Mouse (Mus musculus): ENCODE measurements around the gene Sos1.

Gene Sos1

DNA sequence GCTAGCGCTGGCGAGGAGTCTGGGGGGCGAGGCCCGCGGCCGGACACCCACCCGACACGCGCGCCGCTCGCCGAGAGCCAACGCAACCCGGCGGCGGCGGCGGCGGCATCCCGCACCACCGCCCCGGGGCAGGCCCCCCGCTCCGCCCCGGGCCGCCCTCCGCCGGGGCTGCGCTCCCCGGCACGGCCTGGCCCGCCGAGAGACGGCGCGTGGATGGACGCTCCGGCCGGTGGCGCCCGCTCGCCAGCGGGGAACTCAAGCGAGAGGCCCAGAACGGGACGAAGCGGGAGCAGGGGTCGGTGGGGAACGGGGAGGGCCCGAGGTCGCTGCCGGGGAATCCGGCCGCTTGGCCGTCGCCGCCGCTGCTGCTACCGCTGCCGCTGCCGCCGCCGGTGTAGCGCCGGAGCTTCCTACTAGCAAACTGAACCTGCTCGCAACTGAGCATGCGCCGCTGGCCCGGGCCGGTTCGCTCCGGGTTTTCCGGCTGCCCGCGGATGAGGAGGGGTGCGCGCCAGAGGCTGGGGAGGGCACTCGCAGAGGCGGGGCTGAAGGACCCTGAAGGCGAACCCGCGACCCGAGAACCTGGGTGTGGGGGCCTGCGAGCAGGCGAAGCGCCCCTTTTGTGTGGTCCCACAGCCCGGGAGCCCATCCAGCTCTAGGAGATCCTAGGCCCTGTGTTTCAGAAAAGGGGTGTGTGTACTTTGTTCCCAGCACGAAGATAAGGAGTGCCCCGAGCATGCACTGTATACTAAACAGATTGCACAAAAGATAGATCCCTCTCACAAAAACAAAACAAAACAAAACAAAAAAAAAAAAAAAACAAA, at the start of gene Sos1:
Gene Sos1 (minus strand): TSS at position 423 of the 824 bp plus-strand sequence.
- in situ Hi-C loops (cut with MboI; ENCODE audit: low sequenced_read_pairs) = loop anchor here (5.0 kb wide), 1 partner anchor 77 kb away; no protein-coding TSS in a partner anchor

DNA sequence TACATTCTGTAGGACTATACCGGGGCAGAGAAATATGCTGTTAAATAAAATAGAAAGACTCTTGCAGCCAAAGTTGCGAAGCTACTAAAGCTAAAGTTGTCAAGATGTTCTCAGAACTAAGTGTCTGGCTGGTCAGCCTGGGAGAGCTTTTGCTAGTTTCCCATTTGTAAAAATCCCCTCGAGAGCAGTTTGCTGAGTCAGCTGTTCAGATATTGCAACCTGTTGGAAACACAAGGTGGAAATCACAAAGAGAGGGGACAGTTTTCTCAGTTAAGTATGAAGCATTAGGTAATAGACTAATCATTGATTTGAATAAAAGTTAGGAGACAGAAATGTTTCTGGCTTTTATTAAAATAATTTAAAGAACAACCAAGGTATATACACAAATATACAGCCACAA, 43.0 kb upstream of the Sos1 start:
- in situ Hi-C loops (cut with MboI; ENCODE audit: low sequenced_read_pairs) = no loop called here

DNA sequence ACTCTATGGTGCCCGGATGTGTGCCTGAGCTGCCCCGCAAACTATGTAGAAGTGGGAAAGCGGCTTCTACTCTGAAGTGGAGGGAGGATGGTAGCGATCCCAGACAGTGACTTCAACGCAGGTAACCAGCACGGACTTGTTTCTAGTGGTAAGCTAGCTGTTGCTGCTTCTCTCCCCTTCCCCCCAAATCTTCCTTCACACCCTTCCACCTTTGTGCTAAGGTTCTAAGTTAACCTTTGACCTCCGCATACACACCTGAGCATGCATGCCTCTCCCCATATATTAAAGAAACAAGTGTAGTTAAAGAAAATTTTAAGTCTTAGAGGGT, 41.9 kb upstream of the Sos1 start:
- in situ Hi-C loops (cut with MboI; ENCODE audit: low sequenced_read_pairs) = no loop called here

DNA sequence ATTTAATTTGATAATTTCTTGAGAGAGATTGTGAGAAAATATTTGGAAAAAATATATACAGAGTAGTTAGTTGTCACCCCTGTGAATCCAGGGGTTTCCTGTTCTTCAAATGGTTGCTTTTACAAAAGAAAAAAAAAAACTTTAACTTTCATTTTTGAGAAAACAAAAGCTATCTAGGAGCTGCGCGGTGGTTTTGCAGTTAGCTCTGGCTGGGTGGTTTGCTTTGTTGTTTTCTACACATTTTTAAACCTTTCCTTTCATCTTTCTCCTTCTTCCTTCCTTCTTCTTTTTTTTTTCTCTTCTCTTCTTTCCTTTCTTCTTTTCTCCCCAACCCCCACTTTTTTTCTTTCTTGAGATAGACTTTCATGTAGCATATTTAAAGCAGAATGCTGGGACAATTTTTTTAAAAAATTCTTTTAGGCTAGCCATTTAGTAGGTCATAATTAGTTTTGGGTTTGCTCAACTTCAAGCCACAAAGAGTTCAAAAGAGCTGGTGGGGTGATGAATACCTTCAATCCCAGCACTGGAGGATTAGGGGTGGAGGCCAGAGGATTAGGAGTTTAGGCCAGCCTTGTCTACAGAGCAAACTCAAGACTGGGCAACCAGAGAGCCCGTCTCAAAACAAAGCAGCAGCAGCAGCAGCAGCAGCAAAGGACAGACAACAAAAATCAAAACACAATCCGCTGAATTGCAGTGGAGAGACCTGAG, 41.4 kb upstream of the Sos1 start:
- in situ Hi-C loops (cut with MboI; ENCODE audit: low sequenced_read_pairs) = no loop called here

DNA sequence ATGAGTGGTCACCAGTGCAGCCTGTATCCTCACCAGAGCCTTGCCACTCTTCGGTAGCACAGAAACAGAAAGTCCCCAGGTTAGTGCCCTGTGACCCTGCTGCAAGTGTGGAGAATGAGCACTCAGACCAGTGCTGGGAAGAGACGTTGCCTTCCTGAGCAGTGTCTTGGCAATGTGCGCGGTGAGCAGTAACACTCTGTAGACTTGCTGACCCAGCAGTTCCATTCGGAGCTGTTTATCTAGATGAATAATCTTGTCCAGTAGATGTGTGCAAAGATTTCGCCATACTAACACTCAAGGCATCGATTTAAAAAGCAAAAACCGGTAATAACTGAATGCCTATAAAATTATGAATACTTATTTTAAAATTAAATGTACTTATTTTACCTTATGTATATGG, 40.3 kb upstream of the Sos1 start:
- in situ Hi-C loops (cut with MboI; ENCODE audit: low sequenced_read_pairs) = no loop called here

DNA sequence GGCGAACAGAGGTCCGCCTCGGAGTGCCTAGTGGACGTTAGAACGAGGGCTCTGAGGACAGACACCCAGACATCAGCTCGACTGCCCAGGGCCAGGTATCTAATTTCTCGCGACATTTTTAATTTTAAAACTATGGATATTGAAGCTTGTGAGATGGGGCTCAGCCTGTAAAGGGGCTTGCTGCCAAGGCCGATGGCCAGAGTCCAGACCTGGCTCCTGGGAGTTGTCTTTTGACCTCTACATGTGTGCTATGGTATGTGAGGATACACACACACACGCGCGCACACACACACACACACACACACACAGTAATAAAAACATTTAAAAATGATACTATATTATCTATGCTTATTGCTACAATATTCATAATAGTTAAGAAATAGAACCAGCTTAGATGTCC, 38.6 kb upstream of the Sos1 start:
- in situ Hi-C loops (cut with MboI; ENCODE audit: low sequenced_read_pairs) = no loop called here

DNA sequence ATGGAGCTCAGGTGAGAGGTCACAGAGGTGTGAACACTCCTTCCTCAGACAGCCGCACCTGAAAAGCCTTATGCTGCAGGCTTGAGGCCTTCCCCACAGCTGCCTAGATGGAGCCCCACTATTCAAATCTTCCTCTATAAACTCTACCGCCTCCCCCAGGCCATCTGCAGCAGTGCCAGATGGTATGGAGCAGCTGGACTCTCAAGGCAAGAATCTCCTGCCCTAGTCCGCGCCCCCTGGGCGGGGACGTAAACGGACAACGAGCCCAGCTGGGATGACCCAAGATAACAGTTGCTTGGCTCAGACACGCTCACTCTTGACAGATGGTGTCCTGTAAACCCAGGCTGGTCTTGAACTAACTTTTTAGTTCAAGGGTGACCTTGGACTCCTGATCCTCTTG, 37.0 kb upstream of the Sos1 start:
- in situ Hi-C loops (cut with MboI; ENCODE audit: low sequenced_read_pairs) = no loop called here

DNA sequence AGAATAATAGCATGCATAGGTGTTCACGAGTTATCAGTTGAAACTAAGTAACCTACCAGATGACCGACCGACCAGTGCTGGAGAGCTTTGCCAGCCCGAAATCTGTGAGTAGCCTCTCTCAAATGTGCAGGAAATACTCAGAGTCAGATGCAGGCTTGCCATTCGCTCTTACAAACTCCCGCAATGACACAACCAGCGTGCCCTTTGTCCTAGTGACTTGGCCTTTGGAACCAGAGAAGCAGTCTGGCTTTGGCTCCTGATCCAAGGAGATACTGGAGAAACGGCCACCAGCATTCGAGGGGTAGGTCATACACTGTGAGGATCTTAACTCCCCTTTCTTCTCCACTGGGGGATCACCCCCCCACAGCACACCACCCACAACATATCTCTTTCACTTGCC, 35.7 kb upstream of the Sos1 start:
- in situ Hi-C loops (cut with MboI; ENCODE audit: low sequenced_read_pairs) = no loop called here

DNA sequence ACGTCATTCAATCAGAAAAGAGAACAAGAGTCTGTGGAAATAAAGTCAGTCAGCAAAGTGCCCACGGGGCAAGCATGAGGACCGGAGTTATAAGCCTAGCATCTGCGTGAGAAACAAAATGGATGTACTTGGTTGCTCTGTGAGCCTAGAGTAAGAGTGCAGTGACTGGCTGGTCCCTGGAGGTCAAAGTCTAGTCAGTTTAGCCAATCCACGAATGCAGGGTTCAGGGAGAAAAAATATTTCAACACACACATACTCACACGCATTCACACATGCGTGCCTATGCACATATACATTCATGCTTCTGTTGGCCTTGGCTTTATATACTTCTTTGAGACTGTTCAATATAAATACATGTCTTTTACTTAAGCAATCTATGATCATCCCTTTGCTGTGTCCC, 35.3 kb upstream of the Sos1 start:
- in situ Hi-C loops (cut with MboI; ENCODE audit: low sequenced_read_pairs) = no loop called here

DNA sequence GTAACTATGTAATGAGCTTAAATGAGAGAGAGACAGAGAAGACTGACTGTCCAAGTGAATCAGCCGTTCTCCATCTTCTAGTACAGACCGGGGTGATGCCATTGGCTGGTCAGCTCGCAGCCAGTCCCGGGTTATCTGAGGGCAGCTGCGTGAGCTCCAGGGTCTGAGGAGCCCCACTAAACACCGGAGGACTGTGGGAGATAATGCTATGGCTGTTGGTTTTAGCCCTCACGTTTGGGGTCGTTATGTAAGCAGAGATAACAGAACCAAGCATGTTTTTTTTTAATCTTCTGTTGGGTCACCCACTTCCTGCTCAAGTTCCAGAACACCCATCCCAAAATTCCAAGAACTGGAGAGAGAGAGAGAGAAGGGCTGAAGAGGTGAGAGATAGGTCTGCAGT, 33.5 kb upstream of the Sos1 start:
- in situ Hi-C loops (cut with MboI; ENCODE audit: low sequenced_read_pairs) = no loop called here

DNA sequence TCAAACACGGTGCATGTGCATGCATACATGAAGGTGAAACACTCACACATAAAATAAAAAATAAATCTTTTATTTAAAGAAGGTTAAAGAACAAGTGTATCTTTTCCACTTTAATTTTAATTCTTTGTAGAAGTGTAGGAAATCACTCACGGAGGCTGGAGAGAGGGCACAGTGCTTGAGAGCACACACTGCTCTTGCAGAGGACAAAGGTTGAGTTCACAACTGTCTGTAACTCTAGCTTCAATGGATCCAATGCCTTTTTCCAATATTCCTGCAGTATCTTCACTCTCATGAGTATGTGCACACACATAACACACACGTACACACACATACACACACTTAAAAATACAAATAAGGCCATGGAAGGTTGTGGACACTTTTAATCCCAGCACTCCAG, 30.2 kb upstream of the Sos1 start:
- in situ Hi-C loops (cut with MboI; ENCODE audit: low sequenced_read_pairs) = no loop called here

DNA sequence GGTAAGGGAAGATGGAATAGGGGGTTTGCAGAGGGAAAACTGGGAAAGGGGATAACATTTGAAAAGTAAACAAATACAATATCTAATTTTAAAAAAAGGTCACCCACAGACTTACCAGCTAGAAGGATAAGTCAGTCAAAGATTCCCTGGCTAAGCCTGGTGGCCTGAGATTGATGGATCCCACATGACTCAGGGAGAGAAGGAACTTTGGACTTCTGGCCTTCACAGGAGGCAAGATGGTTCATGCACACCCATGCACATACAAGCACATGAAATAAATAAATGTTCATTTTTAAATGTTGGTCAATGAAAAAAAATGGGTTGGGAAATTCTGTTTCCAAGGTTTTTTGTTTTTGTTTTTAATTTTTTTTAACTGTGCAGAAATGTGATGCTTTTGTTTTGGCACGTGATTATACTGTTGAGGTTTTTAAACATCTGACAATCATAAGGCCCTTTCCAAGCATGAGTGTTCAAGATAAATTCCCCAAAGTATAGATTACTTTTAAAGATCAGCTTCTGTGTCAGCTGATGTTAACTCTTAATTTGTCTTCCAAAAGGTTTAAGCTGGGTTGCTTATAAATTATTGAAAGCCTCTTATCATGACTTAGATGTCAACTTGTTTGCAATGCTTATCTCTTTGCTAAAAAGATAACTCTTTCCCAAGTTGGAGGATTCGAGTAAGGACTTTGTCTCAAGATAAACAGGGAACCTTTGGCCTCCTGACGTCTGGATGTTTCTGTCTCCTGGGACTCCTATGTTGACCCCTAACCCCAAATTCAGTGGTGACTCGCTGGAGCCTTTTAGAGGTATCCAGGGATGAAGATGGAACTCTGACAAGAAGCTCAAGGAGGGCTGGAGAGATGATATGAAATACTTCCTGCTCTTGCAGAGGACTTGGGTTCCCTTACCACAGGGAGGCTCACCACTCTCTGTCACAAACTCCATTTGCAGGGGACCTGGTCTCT, 29.5 kb upstream of the Sos1 start:
- in situ Hi-C loops (cut with MboI; ENCODE audit: low sequenced_read_pairs) = no loop called here

DNA sequence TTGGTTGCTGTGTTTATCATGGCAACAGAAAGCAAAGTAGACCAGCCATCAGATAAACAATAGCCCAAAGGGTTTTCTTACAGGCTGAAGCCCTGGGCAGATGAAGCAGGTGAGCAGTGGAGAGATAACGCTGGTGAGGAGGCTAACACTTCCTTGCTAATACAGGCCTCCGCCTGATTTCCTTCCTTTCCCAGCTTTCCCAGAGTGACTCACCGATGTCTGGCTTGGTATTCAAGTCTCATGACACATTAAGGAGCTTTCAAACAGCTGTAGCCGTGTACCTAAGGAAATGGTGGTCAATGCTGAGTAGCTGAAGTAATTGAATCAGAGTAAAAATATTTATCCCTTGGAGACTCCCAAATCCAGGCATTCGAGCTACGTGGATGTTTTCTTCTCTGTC, 25.5 kb upstream of the Sos1 start:
- in situ Hi-C loops (cut with MboI; ENCODE audit: low sequenced_read_pairs) = no loop called here

DNA sequence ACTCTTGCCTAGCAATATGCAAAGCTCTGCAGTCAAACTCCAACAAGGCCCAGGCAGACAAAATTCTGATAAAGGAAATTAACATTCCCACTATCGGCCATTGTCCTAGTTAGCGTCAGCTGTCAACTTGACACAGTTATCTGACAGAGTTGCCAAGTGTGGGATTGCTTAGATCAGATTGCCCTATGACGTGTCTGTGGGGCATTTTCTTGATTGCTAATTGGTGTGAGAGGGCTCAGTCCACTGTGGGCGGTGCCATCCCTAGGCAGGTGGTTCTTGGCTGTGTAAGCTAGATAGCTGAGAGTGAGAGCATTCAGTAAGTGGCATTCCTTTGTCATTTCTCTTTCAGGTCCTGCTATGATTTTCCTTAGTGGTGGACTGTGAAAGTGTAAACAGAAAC, 25.1 kb upstream of the Sos1 start:
- in situ Hi-C loops (cut with MboI; ENCODE audit: low sequenced_read_pairs) = no loop called here

DNA sequence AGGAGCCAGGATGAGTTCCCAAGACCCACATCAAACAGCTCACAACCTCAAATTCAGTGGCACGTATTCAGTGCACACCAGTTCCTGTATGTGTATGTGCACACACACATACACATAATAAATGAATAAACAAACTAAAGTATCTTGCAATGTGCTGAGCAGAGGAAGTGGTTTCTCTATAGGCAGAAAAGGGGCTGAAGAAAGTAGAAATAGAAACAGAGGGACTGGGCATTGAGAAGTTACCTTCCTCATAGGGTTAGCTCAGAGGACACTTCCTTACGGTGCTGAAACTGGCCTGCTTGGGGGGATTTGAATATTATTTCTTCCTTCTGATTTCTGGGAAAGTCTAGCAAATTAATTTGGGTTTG, 21.5 kb upstream of the Sos1 start:
- in situ Hi-C loops (cut with MboI; ENCODE audit: low sequenced_read_pairs) = no loop called here

DNA sequence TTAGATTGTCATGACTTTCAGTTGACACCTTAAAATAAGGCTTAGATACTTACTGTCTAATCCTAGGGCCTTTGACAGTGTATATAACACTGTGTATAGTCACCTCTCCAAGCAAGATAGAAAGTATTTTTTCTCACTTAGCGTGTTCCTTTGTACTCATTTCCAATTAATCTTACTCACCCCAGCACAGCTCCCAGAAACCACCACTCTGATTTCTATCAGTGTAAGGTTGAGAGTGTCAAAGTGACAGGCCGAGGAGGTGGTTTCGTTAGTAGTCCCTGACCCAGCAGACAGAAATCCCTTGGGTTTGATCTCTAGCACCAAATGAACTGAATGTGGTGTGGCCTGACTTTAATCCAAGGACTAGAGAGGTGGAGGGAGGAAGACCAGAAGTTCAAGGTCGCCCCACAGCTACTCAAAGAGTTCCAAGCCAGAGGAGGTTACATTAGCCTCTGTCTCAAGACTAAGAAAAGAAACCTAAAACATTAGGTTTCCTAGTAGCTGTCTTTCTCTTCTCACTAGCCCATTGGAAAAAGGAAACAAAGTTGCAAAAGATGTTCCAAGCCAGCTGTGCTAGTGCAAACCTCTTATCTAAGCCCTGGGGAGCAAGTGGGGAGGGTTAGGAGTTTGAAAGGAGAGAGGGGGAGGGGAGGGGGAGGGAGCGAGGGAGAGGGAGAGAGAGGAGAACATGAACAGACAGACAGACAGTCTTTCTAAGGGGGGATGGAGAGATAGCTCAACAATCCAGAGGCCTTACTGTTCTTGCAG, 21.0 kb upstream of the Sos1 start:
- in situ Hi-C loops (cut with MboI; ENCODE audit: low sequenced_read_pairs) = no loop called here

DNA sequence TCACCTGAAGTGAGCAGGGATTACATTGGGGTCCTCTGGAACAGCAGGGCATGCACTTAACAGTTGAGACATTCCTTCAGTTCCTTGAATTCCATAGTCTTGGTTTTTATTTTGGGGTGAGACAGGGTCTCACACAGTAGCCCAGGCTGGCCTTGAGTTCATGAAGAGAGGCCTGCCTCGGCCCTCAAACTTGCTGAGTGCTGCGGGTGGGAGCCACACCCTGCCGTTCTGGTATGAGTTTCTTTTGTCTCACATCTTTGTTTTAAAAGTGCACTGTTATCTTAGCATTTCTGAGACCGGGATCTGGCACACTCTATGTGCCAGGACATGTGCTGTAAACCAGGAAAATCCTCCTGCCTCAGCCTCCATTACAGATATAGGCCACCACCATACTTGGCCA, 19.8 kb upstream of the Sos1 start:
- in situ Hi-C loops (cut with MboI; ENCODE audit: low sequenced_read_pairs) = no loop called here

DNA sequence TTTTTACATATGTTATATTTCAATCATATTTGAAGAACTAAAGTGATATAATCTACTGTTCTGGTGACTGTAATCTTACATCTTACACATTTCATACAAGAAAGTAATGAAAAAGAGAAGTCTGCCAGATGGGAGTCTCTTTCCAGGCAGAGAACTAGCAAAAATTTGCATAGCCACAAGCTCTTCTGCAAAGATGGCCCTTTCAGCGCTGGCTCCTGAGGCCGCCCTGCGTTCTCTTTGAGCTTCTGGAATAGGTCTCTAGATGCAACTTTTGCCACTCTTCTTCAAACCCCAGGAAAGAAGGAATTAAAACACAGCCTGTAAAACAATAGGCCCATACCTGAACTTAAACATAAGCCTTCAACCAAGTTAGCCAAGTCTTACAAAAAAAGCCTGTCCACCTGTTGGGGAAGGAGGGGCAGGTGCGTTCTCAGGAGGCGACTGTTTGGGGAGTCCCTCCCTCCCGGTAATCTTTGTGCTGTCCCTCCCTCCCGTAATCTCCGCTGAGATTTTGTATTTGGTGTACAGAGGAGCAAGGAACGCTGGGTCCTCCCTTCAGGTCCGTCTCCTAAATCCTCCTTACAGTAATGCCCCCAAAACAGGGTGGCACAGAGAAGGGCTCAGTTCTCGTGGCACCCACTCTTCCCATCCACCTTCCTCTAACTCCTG, 18.5 kb upstream of the Sos1 start:
- in situ Hi-C loops (cut with MboI; ENCODE audit: low sequenced_read_pairs) = no loop called here

DNA sequence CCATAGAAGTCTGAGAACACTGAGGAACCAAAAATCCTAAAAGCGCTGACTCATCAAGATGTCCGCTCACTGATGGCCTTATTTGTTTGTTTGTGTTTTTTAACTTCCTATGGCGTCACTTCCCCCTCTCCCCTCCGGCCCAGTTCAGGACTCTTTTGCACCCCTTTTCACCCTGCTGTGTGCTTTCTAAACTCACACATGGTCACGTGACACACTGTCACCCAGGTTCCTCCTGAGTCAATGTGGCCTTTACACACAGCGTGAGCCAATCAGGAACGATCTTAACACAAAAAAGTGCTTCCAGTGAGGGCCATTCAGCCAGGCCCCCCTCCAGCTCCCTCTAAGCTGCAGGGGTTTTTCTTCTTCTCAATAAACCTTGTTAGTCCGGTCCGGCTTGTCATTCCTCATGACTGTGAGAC, 16.9 kb upstream of the Sos1 start:
- in situ Hi-C loops (cut with MboI; ENCODE audit: low sequenced_read_pairs) = no loop called here

DNA sequence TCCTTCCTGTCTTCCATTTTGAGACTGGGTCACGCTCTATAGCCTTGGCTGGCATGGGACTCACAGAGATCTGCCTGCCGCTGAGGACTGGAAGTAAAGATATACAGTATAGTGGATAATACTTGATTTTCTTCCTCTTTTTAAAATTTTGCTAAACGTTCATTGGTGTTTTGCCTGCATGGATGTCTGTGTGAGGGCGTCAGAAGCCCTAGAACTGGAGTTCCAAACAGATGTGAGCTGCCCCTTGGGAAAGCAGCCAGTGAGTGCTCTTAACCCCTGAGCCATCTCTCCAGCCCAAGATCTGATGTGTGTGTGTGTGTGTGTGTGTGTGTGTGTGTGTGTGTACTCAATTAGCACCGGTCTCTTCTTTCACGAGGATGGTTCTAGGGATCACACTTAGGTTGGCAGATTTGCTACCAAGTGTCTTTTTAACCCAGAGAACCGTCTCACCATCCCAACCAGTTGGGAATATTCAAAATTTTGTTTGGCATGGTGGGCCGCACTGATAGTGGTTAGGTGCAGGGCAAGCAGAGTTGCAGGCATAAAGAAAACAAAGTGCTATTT, 16.4 kb upstream of the Sos1 start:
- in situ Hi-C loops (cut with MboI; ENCODE audit: low sequenced_read_pairs) = no loop called here
